Mouse (Mus musculus) T-helper 2 cell (primary cell): ENCODE measurements around the gene Dst.

ENCODE experiments used
- in situ Hi-C: fragments of 300-600 bp; cut with MboI, MseI; formaldehyde crosslinking; loops from one replicate; pipeline ENCODE4 v1.15.1; 2025; ENCODE audit warnings: high pct_unique_total_duplicates

The Dst gene

DNA sequence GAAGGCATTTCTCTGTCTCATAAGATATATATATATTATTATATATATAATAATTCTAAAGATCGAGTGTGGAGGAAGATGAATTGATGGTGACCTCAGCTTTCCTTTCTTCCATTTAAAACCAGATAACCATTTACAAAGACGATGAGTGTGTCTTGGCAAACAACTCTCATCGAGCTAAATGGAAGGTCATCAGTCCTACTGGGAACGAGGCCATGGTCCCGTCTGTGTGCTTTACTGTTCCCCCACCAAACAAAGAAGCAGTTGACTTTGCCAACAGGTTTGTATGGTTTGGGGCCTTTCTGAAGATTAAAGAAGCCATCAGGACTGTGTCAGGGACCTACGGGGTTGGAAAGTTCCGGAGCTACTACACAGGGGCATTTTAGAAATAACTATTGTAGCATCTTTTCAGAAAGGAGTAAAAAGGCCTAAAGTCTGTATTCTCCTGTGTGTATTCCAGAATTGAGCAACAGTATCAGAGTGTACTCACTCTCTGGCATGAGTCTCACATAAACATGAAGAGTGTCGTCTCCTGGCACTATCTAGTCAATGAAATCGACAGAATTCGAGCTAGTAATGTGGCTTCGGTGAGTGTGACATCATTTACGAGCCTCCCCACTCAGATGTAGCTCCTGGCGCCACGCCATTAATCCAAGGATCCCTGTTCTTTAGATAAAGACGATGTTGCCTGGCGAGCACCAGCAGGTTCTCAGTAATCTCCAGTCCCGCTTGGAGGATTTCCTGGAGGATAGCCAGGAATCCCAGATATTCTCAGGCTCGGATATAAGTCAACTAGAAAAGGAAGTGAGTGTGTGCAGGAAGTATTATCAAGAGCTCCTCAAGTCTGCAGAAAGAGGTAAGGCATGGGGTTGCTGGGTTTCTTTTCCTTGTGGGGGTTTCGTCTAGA lies 259.4 kb downstream of the Dst start:
- in situ Hi-C loops = no loop called here

DNA sequence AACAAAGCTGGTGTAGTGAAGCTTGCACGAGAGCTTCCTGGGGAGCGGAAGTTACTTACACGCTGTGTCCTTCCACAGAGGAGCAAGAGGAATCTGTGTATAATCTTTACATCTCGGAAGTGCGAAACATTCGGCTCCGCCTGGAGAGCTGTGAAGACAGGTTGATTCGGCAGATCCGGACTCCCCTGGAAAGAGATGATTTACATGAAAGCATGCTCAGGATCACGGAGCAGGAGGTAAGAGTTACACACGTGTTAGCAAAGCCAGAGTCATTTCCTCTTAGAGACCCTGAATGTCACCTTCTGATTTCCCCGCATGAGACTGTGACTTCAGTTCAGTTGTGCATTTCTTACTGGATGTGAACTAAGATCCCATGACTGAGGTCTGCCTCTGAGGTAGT lies 261.1 kb downstream of the Dst start:
- in situ Hi-C loops = no loop called here

- in situ Hi-C loops = no loop called here
These were observed 266.5 kb downstream of the Dst start for GRCm38 (mm10) chr1:34174517-34174916.

DNA sequence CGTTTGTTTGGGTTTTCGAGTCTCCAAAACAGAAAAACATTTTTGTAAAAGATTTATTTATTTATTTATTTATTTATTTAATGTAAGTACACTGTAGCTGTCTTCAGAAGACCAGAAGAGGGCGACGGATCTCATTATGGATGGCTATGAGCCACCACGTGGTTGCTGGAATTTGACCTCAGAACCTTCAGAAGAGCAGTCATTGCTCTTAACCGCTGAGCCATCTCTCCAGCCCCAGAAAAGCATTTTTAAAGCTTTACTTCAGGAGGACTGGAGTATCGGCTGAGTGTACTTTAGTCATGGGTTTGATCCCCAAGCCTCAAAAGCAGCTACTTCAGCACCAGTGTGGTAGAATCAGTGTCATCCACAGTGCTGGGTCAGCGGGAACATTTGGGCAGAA lies 266.9 kb downstream of the Dst start:
- in situ Hi-C loops = no loop called here

GRCm38 (mm10) chr1:34178022-34178727 lies 270.1 kb downstream of the Dst start:
- in situ Hi-C loops = no loop called here

GRCm38 (mm10) chr1:34179756-34180155 lies 271.7 kb downstream of the Dst start:
- in situ Hi-C loops = no loop called here

DNA sequence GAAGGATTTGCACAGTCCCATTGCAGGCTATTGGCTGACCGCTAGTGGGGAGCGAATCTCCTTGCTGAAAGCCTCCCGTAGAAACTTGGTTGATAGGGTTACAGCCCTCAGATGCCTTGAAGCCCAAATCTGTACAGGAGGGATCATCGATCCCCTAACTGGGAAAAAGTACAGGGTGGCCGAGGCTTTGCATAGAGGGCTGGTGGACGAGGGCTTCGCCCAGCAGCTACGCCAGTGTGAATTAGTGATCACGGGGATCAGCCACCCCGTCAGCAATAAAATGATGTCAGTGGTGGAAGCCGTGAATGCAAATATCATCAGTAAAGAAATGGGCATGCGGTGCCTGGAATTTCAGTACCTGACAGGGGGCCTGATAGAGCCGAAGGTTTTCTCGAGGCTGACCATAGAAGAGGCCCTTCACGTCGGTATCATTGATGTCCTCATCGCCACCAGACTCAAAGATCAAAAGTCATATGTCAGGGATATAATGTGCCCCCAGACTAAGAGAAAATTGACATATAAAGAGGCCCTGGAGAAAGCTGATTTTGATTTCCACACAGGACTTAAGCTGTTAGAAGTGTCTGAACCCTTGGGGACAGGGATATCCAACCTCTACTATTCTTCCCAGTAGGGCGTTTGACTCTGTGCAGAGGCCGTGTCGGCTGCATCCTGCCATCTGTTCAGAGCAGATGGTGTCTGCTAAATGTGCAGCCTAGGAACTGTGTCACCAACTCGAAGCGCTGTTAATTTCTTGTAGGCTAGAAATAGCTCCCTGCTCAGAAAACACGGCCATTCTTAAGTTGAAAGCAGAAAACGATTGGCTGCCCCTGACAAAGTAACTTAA lies 274.6 kb downstream of the Dst start:
- in situ Hi-C loops = no loop called here

GRCm38 (mm10) chr1:34183250-34183926 lies 275.4 kb downstream of the Dst start:
- in situ Hi-C loops = no loop called here

- in situ Hi-C loops = no loop called here
These were observed 276.2 kb downstream of the Dst start for GRCm38 (mm10) chr1:34184266-34184665.

DNA sequence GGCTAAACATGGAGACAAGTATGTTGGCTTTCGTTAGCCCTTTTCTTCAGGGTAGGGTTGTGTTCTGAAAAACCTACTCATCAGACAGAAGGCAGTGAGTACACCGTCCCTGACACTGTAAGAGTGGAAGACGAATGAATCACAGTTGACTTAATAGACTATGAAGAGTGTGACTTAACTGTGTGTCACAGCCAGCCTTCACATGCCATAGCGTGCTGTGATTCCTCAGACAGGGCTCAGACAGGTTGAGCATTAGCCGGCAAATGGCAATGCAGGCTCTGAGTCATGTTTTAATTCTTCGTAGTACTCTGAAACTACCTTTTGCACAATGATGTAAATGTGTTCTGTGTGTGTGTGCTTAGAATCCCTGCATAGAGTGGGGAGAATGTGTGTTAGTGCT lies 278.0 kb downstream of the Dst start:
- in situ Hi-C loops = no loop called here

- in situ Hi-C loops = no loop called here
These were observed 279.5 kb downstream of the Dst start for GRCm38 (mm10) chr1:34187501-34187900.

DNA sequence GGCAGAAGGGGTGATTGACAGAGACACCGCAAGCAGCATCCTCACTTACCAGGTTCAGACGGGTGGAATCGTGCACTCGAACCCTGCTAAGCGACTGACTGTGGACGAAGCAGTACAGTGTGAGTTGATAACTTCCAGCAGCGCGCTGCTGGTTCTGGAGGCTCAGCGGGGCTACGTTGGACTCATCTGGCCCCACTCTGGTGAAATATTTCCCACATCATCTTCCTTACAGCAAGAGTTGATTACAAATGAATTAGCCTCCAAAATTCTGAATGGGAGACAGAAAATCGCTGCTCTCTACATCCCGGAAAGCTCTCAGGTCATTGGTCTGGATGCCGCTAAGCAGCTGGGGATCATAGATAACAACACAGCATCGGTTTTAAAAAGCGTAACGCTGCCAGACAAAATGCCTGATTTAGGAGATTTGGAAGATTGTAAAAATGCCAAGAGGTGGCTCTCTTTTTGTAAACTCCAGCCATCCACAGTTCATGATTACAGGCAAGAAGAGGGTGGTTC lies 280.8 kb downstream of the Dst start:
- in situ Hi-C loops = no loop called here

- in situ Hi-C loops = no loop called here
These were observed 281.3 kb downstream of the Dst start for GRCm38 (mm10) chr1:34189318-34189717.

DNA sequence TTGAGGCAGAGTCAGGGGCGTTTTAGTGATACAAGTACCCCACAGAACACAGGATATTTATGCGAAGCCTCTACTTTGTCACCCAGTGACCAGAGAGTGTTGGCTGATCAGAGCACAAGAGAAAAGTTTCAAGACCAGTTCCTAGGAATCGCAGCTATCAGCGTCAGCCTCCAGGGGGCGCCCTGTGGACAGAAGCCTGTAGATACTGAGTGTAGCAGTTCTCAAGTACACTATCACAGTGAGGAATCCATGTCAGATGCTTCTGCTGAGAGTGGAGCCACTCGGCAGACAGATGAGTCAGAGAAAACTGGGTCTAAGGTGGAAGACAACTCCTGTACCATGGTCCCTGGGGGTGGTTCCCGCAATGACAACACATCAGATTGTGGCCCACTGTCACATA lies 281.9 kb downstream of the Dst start:
- in situ Hi-C loops = no loop called here

GRCm38 (mm10) chr1:34192174-34192573 lies 284.1 kb downstream of the Dst start:
- in situ Hi-C loops = no loop called here

GRCm38 (mm10) chr1:34200791-34201190 lies 292.8 kb downstream of the Dst start:
- in situ Hi-C loops = loop anchor here (10.0 kb wide), 1 partner anchor 204 kb away; no protein-coding TSS in a partner anchor

DNA sequence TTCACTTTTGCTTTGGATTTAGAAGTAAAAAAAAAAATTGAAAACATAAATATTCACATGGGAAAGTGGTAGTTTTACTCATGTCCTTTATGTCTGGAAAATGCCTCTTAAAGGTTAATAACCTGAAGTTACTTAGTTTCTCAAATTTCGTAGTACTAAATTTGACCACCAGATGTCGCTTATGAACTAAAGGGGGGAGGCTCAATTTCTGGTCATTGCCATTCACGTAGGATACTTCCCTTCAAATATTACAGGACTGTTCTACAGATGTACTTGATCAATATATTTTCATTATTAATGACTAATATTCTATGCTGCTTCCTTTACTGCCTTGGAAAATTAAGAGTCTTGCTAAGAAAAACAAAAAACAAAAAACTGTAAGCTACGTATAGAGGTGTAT lies 293.5 kb downstream of the Dst start:
- in situ Hi-C loops = loop anchor here (10.0 kb wide), 1 partner anchor 203 kb away; no protein-coding TSS in a partner anchor

DNA sequence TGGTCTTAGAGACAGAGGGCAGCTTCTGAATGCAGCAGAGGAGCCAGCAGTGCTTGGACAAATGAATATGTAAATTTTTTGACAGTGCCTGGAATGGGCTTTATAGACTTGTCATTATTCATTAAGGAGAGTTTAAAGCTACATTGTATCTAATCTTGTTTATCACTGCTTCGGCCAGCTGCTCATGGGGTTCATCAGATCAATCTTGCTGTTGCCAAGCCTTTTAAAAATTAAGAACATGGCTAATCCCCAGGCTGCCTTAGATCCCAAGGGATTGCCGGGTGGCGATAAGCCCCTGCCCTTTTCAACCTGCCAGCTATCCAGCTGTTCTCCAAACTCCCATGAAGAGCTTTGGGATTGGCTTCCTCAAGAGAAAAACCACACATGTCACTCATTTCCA lies 303.7 kb downstream of the Dst start:
- in situ Hi-C loops = loop anchor here (5.0 kb wide), 1 partner anchor 391 kb away; no protein-coding TSS in a partner anchor

DNA sequence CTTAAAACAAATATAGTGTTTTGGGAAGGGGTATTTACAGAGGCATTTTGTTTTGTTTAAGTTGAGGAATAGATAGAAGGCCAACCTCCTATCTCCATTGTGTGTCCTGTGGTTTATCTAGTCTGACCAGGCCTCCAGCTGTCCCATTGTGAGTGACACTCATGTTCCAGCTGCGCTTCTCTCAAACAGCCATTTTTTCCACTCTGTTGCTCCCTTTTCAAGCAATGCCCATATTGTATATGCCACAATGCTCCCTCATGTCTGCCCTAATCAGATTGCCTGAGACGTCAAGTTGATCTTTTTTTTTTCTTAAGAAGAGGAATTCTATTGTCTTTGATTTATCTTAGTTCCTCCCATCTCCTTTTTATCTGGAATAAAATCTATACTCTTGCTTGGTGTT lies 308.4 kb downstream of the Dst start:
- in situ Hi-C loops = no loop called here

- in situ Hi-C loops = no loop called here
These were observed 310.3 kb downstream of the Dst start for GRCm38 (mm10) chr1:34218323-34218722.

DNA sequence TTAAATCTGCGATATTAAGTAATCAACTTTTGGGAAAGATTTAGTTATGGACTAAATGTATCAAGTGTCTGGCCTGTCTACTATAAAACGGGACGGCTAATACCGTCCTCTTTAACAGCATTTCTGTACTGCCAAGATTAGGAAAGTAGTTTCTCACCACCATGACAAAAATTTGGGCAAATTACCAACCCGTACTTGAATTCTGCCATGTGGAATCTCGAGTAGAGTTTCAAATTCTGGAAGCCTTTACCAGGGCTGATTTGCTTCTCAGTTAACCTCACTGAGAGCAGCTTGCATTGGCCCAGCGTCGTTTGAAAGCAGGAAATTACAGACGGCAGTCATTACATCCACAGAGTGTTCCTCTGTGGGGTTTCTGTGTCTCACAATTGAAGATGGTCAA lies 310.8 kb downstream of the Dst start:
- in situ Hi-C loops = no loop called here
